Mouse (Mus musculus) cerebellum, adult 2 months (tissue): ENCODE data around the gene Plekha5. TPM values are rescaled to one million over a fixed set of nuclear protein-coding genes. Genes with fewer than 3 reads are reported as not detected.
A peak's percentile ranks its signal among the peaks of the same experiment; 100 is the strongest.

Source experiments
- DNase-seq, 2 experiments: peaks; one replicate each; pipeline ENCODE4 v3.0.0; 2021
- H3K27ac ChIP-seq: fragments of 200-500 bp; 2 replicates; pipeline ENCODE4 v1.5.1; 2012; ENCODE audit warnings: low read length, control low read depth, inconsistent platforms; ENCODE audit not compliant: insufficient read depth
- H3K27me3 ChIP-seq: fragments of 200-500 bp; 2 replicates; pipeline ENCODE4 v1.6.1; 2012; ENCODE audit warnings: inconsistent platforms, mild to moderate bottlenecking, low read length, moderate library complexity; ENCODE audit not compliant: control insufficient read depth, insufficient read depth
- H3K4me1 ChIP-seq: fragments of 200-500 bp; 2 replicates; pipeline ENCODE4 v1.6.1; 2011; ENCODE audit warnings: low read length; ENCODE audit not compliant: control insufficient read depth, insufficient read depth
- H3K4me3 ChIP-seq: fragments of 200-500 bp; replicated peaks from 2 replicates; pipeline ENCODE3; 2011; ENCODE audit warnings: mild to moderate bottlenecking, low read depth, low read length, control low read depth; ENCODE audit not compliant: insufficient read depth
- CTCF ChIP-seq: fragments of 200-500 bp; IDR thresholded peaks from 2 replicates; pipeline ENCODE4 v1.5.1; 2011; ENCODE audit warnings: low read depth, mild to moderate bottlenecking, control low read depth, low read length, moderate library complexity, borderline replicate concordance; ENCODE audit not compliant: insufficient read depth
- POLR2A ChIP-seq: fragments of 200-500 bp; IDR thresholded peaks from 2 replicates; pipeline ENCODE4 v1.6.1; 2011; ENCODE audit warnings: low read length, control low read depth, borderline replicate concordance; ENCODE audit not compliant: insufficient read depth
- WGBS: fragments of 180-500 bp; shearing (Covaris S2); methylation state at CpG from one replicate; pipeline ENCODE4 v1.1.7; 2018; 5-methylcytosine and 5-hydroxymethylcytosine counted together
- polyA plus RNA-seq: library from polyadenylated mRNA; depleted of rRNA; stranded (reverse); fragments of >200 nt; gene quantifications from 2 replicates; pipeline ENCODE4 v1.2.3, GENCODE M21; 2012

Gene Plekha5
- polyA plus RNA-seq, 1 experiment = 118 TPM

DNA sequence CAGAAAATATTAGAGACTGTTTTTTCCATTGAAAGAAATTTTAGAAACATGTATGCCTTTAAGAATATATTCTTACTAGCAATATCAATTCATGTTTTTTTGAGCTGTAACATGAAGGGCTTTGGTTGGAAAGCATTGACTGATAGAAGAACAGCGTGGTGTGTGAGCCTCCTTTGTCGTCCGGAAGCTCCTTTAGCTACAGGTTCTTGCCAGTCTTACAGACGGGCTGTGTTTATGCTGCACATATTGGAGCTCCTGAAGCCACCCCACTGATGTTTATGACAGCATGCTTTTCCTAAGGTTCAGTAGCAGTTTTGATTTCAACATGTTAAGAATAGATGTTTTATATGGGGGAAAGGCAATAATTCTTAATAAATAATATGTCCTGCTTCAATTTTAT, 91.7 kb downstream of the Plekha5 start:
- Histone ChIP-seq H3K27me3 (no peaks in the 10 kb centered on the region), H3K4me1 (peaks cover 36% of the 10 kb centered on the region), H3K27ac (no peak overlapping the region), H3K4me3 (no peak overlapping the region)
- no peak for TF ChIP-seq POLR2A
- TF ChIP-seq CTCF = no peak
- WGBS = 8% methylated on average over 4 of the region's 4 CpGs
- peak; percentile 30 to 40 for DNase-seq

- Histone ChIP-seq H3K4me1 (peaks cover 33% of the 10 kb centered on the region), H3K27ac (no peak overlapping the region), H3K27me3 (no peaks in the 10 kb centered on the region), H3K4me3 (no peak overlapping the region)
- WGBS = 81% methylated on average over 3 of the region's 3 CpGs
- peak in 1 of 2 experiments; percentile 4 for DNase-seq
- no peak for TF ChIP-seq CTCF
Observed at GRCm38 (mm10) chr6:140516202-140516601, 92.3 kb downstream of the Plekha5 start.

DNA sequence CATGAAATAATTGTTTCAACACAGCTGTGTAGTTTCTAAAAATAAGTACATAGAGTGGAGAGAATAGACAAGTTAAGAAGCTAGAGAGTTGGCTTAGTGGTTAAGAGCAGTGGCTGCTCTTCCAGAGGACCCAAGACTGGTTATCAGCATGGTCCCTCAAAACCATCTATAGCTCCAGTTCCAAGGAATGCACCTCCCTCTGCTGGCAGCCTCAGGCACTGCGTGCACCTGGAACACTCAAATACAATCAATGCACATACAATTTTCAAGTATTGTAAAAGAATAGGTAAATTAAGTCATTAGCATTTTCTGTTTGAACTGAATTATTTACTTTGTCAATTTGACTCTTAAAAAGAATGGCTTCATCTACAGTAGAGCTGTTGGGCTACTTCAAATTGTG, 93.3 kb downstream of the Plekha5 start:
- no peaks in the 10 kb centered on the region for H3K27me3 ChIP-seq
- H3K4me3 ChIP-seq = no peak overlapping the region
- no peak overlapping the region for H3K27ac ChIP-seq
- TF ChIP-seq POLR2A (no peak), CTCF (peak; percentile 65; the same call in 1 of the 2 replicates)
- peaks cover 34% of the 10 kb centered on the region for H3K4me1 ChIP-seq
- WGBS = 93% methylated on average over 1 of the region's 1 CpGs
- DNase-seq = no peak

GRCm38 (mm10) chr6:140519019-140519418, 95.2 kb downstream of the Plekha5 start:
- Histone ChIP-seq H3K4me1 (peaks cover 35% of the 10 kb centered on the region), H3K27ac (peak overlapping the region; percentile 99), H3K27me3 (no peaks in the 10 kb centered on the region), H3K4me3 (peak overlapping the region; percentile 33)
- 11% methylated on average over 13 of the region's 13 CpGs for WGBS
- DNase-seq = no peak
- TF ChIP-seq POLR2A (0 out of 2 replicates have a peak, but pooled peaks have one; percentile 14), CTCF (no peak)

GRCm38 (mm10) chr6:140519488-140520159, 95.8 kb downstream of the Plekha5 start:
- TF ChIP-seq CTCF (no peak), POLR2A (peak; percentile 47; the same call in 1 of the 2 replicates)
- Histone ChIP-seq H3K4me1 (peaks cover 33% of the 10 kb centered on the region), H3K27ac (peak overlapping the region; percentile 99), H3K27me3 (no peaks in the 10 kb centered on the region), H3K4me3 (peak overlapping the region; percentile 24)
- peak; percentile 88 to 92 for DNase-seq
- 9% methylated on average over 10 of the region's 10 CpGs for WGBS

DNA sequence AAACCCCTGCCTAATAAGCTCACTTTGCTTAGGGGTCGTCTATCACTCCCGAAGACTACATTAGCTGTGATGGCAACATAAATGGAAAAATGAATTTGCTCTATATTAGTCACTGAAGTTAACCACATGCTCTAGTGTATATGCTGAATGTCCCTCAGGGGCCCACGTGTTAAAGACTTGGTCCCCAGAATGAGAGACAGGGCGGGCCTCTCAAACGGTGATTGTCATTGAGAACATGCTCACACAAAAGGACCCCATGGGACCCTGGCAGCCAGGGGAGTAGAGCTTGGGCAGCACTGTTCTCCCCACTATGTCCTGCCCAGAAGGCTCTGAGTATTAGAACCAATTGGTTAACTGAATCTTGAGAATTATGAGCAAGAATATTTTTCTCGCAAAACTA, 97.1 kb downstream of the Plekha5 start:
- no peak for DNase-seq
- H3K27me3 ChIP-seq = no peaks in the 10 kb centered on the region
- 66% methylated on average over 6 of the region's 6 CpGs for WGBS

DNA sequence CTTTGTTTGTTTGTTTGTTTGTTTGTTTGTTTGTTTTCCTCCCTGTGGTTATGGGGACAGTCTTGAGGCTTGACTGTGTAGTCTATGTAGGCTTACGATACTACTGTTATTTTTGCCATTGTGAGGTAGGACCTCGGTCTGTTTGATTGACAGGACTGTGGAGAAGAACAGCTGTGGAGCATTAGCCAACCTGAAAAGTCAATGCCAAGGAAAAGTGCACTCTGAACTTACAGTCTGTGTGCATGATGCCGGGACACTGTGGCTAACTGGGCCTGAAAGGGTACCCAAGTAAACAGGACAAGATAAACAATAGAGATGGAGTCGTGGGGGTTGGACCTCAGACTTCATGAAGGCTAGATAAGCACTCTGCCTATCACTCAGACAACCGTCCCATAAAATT, 98.0 kb downstream of the Plekha5 start:
- 53% methylated on average over 5 of the region's 5 CpGs for WGBS
- Histone ChIP-seq H3K27me3 (no peaks in the 10 kb centered on the region), H3K4me3 (no peak overlapping the region), H3K4me1 (peaks cover 30% of the 10 kb centered on the region), H3K27ac (no peak overlapping the region)
- no peak for TF ChIP-seq POLR2A
- no peak for TF ChIP-seq CTCF
- DNase-seq = no peak

More for the DNA sequence above, 97.1 kb downstream of the Plekha5 start:
- TF ChIP-seq POLR2A (no peak), CTCF (no peak)
- Histone ChIP-seq H3K4me3 (no peak overlapping the region), H3K27ac (no peak overlapping the region), H3K4me1 (peaks cover 30% of the 10 kb centered on the region)

- H3K27ac ChIP-seq = no peak overlapping the region
- WGBS = 62% methylated on average over 4 of the region's 4 CpGs
- DNase-seq = no peak
- no peaks in the 10 kb centered on the region for H3K27me3 ChIP-seq
- H3K4me1 ChIP-seq = peaks cover 30% of the 10 kb centered on the region
- TF ChIP-seq POLR2A = no peak
- no peak for TF ChIP-seq CTCF
- no peak overlapping the region for H3K4me3 ChIP-seq
Observed at GRCm38 (mm10) chr6:140523600-140523999, 99.7 kb downstream of the Plekha5 start.
